Mouse (Mus musculus): ENCODE results near the gene Luc7l2. TPM values are rescaled to one million over a fixed set of nuclear protein-coding genes. Genes with fewer than 3 reads are reported as not detected.
"Not testable (repeated sequence)": the region's sequence is repeated elsewhere in the genome, so short reads cannot be mapped to it uniquely, and the experiment has no call there.

The Luc7l2 gene
- total and polyA plus RNA-seq, 2 experiments from 2014 or later: 26.1 to 97.6 TPM

DNA sequence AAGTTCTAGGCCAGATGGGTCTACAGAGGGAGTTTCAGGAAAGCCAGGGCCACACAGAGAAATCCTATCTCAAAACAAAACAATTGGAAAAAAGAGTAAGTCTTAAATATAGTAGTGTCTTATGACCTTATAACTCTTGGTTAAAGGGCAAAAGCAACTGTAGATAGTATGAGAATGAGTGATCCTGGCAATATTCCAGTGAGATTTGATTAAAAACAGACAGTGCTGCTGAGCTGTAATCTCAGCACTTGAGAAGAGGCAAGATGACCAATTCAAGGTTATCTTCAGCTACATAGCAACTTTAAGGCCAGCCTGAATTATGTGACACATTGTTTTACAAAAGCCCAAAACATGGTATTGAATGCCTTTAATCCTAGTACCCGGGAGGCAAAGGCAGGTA lies 3.4 kb upstream of the Luc7l2 start:
- Histone ChIP-seq H3K4me3 (ENCODE audit: low read depth, low read length) (no peak overlapping the region), H3K4me1 (ENCODE audit: insufficient read depth) (no peaks in the 10 kb centered on the region), H3K27me3 (ENCODE audit: insufficient read depth, low read length) (no peaks in the 10 kb centered on the region), H3K36me3 (ENCODE audit: insufficient read depth) (no peaks in the 10 kb centered on the region), H3K4me2 (ENCODE audit: low read depth) (no peak overlapping the region), H3K9me3 (ENCODE audit: low read length) (no peaks in the 10 kb centered on the region), H3K27ac (ENCODE audit: low read depth, low read length) (no peak overlapping the region), H3K9ac (no peak overlapping the region)
- WGBS: 87% methylated on average over 1 of the region's 1 CpGs
- ATAC-seq (no peak), DNase-seq (no peak)
- TF ChIP-seq CTCF (IDR thresholded peaks at IDR 0.05; ENCODE audit: low read depth): no peak

- H3K4me3 ChIP-seq (ENCODE audit: low read depth, low read length); H3K27me3 ChIP-seq (ENCODE audit: insufficient read depth, low read length); H3K4me1 ChIP-seq (ENCODE audit: insufficient read depth); DNase-seq; ATAC-seq; H3K9ac ChIP-seq; H3K4me2 ChIP-seq (ENCODE audit: low read depth); H3K27ac ChIP-seq (ENCODE audit: low read depth, low read length); H3K36me3 ChIP-seq (ENCODE audit: insufficient read depth); H3K9me3 ChIP-seq (ENCODE audit: low read length): not testable (repeated sequence)
- WGBS: 92% methylated on average over 7 of the region's 7 CpGs
Observed at GRCm38 (mm10) chr6:38548595-38548994, 2.5 kb upstream of the Luc7l2 start.

DNA sequence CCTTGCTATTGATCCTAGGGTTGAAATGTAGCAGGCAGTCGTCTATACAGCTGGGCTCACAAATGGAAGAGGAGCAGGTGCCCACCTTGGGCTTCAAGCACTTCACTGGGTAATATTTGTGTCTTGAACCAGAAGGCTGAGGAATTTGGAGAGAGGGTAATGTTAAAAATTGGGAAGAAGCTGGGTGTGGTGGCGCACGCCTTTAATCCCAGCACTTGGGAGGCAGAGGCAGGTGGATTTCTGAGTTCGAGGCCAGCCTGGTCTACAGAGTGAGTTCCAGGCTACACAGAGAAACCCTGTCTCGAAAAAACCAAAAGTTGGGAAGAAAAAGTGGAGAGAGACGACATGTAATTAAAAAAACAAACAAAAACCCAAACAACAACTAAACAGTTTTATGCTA lies 1.3 kb upstream of the Luc7l2 start:
- Histone ChIP-seq H3K27ac (ENCODE audit: low read depth, low read length) (peak overlapping the region; percentile 97), H3K4me3 (ENCODE audit: low read depth, low read length) (peak overlapping the region; percentile 78; the same call in 1 of the 2 replicates), H3K4me2 (ENCODE audit: low read depth) (peak overlapping the region; percentile 81)
- not testable (repeated sequence) for DNase-seq; H3K9ac ChIP-seq; ATAC-seq; H3K4me1 ChIP-seq (ENCODE audit: insufficient read depth); H3K27me3 ChIP-seq (ENCODE audit: insufficient read depth, low read length); H3K36me3 ChIP-seq (ENCODE audit: insufficient read depth); H3K9me3 ChIP-seq (ENCODE audit: low read length)
- 74% methylated on average over 6 of the region's 6 CpGs for WGBS

- TF ChIP-seq CTCF (IDR thresholded peaks at IDR 0.05; ENCODE audit: low read depth): no peak
- peak overlapping the region; percentile 92 for H3K9ac ChIP-seq
- H3K4me2 ChIP-seq (ENCODE audit: low read depth): peak overlapping the region; percentile 81
Observed at GRCm38 (mm10) chr6:38550250-38551061, 678 bp upstream of the Luc7l2 start.

DNA sequence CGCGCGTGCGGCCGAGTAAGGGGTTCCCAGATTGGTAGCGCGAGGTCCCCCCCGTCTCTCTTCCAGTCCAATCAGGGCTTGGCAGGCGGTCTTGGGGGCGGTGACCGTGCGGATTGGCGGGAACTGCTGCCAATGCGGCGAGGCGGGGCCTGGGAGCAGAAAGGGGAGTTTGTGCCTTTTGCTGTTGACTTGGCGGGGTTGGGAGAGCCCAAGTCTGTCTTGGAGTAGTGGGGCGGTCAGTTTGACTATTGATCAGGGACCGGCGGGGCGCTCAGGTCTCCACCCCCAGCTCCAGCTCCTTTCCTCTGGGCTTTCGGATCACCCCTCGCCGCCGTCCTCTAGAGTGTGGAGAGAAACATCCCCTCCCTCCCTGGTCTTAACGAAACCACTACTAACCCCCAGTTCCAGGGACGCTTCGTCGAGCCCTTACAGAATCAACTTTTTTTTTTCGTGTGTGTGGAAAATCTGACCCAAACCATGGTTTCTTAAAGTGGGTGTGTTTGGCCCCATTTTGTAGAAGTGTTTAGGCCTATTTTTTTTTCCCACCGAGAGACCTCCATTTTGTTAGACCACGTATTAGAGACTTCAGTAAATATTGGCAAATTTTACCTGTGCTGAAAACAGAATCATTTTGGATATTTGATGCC lies 978 bp downstream of the Luc7l2 start:
- Histone ChIP-seq H3K4me3 (ENCODE audit: low read depth, low read length) (peak overlapping the region; percentile 78), H3K36me3 (ENCODE audit: insufficient read depth) (no peaks in the 10 kb centered on the region), H3K9ac (peak overlapping the region; percentile 85), H3K27ac (ENCODE audit: low read depth, low read length) (peak overlapping the region; percentile 99), H3K4me2 (ENCODE audit: low read depth) (peak overlapping the region; percentile 47), H3K27me3 (ENCODE audit: insufficient read depth, low read length) (no peaks in the 10 kb centered on the region), H3K4me1 (ENCODE audit: insufficient read depth) (0 out of 2 replicates have a peak, but pooled peaks cover 5% of the 10 kb centered on the region), H3K9me3 (ENCODE audit: low read length) (no peaks in the 10 kb centered on the region)
- DNase-seq (peak; percentile 98), ATAC-seq (peak; percentile 93)
- no peak for TF ChIP-seq CTCF (IDR thresholded peaks at IDR 0.05; ENCODE audit: low read depth)
- 1% methylated on average over 32 of the region's 32 CpGs for WGBS

More at GRCm38 (mm10) chr6:38550250-38551061, 678 bp upstream of the Luc7l2 start:
- Histone ChIP-seq H3K4me3 (ENCODE audit: low read depth, low read length) (peak overlapping the region; percentile 78), H3K27ac (ENCODE audit: low read depth, low read length) (peak overlapping the region; percentile 97), H3K27me3 (ENCODE audit: insufficient read depth, low read length) (no peaks in the 10 kb centered on the region), H3K4me1 (ENCODE audit: insufficient read depth) (0 out of 2 replicates have a peak, but pooled peaks cover 5% of the 10 kb centered on the region), H3K9me3 (ENCODE audit: low read length) (no peaks in the 10 kb centered on the region), H3K36me3 (ENCODE audit: insufficient read depth) (no peaks in the 10 kb centered on the region)
- DNase-seq (no peak), ATAC-seq (peak; percentile 2; the same call in 1 of the 2 replicates)
- 3% methylated on average over 28 of the region's 28 CpGs for WGBS

DNA sequence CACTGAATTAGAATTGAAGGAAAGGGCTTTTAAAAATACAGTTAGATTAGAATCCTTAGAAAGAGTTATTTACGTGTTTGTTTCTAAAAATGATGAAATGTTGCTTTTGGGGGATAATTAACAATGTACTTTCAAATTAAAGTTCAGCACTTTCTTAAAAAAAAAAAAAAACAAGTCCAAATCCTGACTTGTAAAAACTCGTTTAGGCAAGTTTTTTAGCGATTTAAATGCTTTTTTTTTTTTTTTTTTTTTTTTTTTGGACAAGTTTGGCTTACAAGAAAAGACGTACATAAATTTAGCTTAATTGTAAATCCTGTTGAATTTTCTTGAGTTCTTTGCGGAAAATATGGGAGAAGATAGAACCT lies 1.5 kb downstream of the Luc7l2 start:
- TF ChIP-seq CTCF (IDR thresholded peaks at IDR 0.05; ENCODE audit: low read depth): no peak
- no peaks in the 10 kb centered on the region for H3K27me3 ChIP-seq (ENCODE audit: insufficient read depth, low read length)
- H3K9ac ChIP-seq: no peak overlapping the region
- peak overlapping the region; percentile 78 for H3K4me3 ChIP-seq (ENCODE audit: low read depth, low read length)
- no peak for ATAC-seq
- no peaks in the 10 kb centered on the region for H3K36me3 ChIP-seq (ENCODE audit: insufficient read depth)
- no peak for DNase-seq
- 0 out of 2 replicates have a peak, but pooled peaks cover 5% of the 10 kb centered on the region for H3K4me1 ChIP-seq (ENCODE audit: insufficient read depth)
- H3K27ac ChIP-seq (ENCODE audit: low read depth, low read length): no peak overlapping the region
- H3K9me3 ChIP-seq (ENCODE audit: low read length): no peaks in the 10 kb centered on the region
- H3K4me2 ChIP-seq (ENCODE audit: low read depth): peak overlapping the region; percentile 47
- 23% methylated on average over 5 of the region's 5 CpGs for WGBS

DNA sequence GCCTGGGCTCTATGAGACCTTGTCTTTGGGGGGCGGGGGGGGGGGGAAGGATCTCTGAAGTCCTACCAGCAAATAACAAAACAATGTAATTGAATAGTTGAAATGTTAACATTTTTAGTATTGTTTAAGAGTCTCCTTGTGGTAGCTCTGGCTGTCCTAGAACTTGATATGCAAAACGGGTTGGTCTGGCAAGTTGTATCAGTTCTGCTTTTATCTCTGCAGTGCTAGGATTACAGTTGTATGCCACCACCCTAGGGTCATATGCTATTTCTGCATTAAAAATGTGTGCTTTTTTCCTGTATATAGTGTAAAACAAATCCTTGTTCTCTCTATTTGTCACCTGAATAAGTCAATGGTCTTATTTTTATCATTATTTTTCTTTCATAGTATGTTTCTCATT lies 25.0 kb downstream of the Luc7l2 start:
- Histone ChIP-seq H3K4me3 (ENCODE audit: low read depth, low read length) (no peak overlapping the region), H3K9me3 (ENCODE audit: low read length) (no peaks in the 10 kb centered on the region), H3K27me3 (ENCODE audit: insufficient read depth, low read length) (no peaks in the 10 kb centered on the region), H3K36me3 (ENCODE audit: insufficient read depth) (peaks cover 21% of the 10 kb centered on the region; the same call in 1 of the 2 replicates), H3K4me1 (ENCODE audit: insufficient read depth) (no peaks in the 10 kb centered on the region), H3K4me2 (ENCODE audit: low read depth) (no peak overlapping the region), H3K27ac (ENCODE audit: low read depth, low read length) (no peak overlapping the region), H3K9ac (no peak overlapping the region)
- DNase-seq (no peak), ATAC-seq (no peak)
- no peak for TF ChIP-seq CTCF (IDR thresholded peaks at IDR 0.05; ENCODE audit: low read depth)
- 92% methylated on average over 2 of the region's 2 CpGs for WGBS

Data from forebrain, postnatal 0 days (tissue).